Mouse (Mus musculus) megakaryocyte progenitor cell, adult 5-6 weeks (primary cell): ENCODE data around the gene Sema5b. TPM values are rescaled to one million over a fixed set of nuclear protein-coding genes. Genes with fewer than 3 reads are reported as not detected.

Source experiments
- ATAC-seq: replicated peaks from 2 replicates; pipeline ENCODE4 v1.8.0; 2016; ENCODE audit warnings: mild to moderate bottlenecking, moderate TSS enrichment, inconsistent platforms; ENCODE audit not compliant: poor library complexity
- total RNA-seq, 2 experiments: library from RNA; stranded (forward) in 1 of 2; stranded (reverse) in 1 of 2; fragments of 157-497, 149-512 nt in 1 of 2; fragments of 200-1000 nt in 1 of 2; gene quantifications; 2 replicates each; pipeline versions ENCODE4 v1.2.3 to v1.2.4; 2015 to 2017

Sema5b gene
- total RNA-seq, 2 experiments from 2014 or later: not detected

- no peak for ATAC-seq
Measured at GRCm38 (mm10) chr16:35703763-35704679, 163.1 kb downstream of the Sema5b start.

DNA sequence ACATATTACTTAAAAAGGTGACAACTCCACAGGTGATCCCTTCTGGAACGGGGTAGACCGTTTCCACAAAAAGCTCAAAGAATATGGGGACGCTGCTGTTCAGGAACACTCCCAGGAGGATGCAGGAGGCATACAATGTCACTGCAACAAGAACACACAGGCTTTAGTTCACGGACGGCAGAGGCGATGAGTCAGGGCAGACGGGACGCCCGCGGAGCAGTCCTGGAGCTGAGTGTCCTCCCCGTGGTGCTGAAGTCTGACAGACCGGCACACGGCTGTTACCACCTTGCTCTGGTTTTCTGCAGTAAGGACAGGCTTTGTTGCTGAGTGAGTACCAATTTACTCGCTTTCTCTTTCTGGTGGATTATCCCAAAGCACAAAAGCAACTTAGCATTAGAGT is 163.9 kb downstream of the Sema5b start:
- no peak for ATAC-seq

DNA sequence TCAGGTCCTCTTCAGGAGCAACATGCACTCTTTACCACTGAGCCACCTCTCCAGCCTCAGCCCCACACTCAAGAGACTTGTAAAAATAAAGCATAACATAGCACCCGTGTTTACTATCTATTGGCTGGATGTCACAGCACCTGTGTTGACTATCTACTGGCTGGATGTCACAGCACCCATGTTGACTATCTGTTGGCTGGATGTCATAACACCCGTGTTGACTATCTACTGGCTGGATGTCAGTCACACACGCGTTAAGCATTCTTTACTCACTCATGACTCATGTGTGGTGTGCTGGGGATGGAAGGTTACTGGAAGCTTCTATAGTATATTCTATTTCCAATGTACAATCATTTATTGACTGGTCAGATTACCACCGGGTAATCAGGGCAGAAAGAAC is 166.1 kb downstream of the Sema5b start:
- ATAC-seq: no peak

GRCm38 (mm10) chr16:35711004-35711403 is 170.1 kb downstream of the Sema5b start:
- ATAC-seq: no peak

DNA sequence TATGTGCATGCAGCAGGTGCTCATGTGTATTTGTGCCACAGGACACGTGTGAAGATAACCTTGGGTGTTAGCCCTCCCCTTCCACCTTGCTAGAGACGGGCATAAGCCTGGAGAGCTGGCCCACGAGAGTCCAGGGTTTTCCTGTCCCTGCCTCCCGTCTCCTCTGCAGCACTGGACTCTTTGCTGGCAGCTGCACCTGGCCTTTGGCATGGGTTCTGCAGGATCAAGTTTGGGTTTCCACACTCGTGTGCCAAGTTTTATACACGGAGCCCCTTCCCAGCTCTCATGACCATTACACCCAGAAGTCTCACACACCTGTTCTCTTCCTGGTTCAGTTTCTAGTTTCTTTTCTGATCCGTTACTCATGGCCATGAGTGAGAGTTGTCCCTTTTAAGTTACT is 172.7 kb downstream of the Sema5b start:
- no peak for ATAC-seq

Other genes starting within 250 kb of the Sema5b start
- gene Sec22a, start 177.2 kb upstream of the Sema5b start, total RNA-seq (2015): 12.4 and 19.4 TPM in 2 replicates
- 6.2 and 13.3 TPM in 2 replicates for gene Sec22a, start 177.2 kb upstream of the Sema5b start, total RNA-seq (2017)
- 25.3 and 27.0 TPM in 2 replicates for gene Pdia5, start 50.3 kb upstream of the Sema5b start, total RNA-seq (2015)
- gene Pdia5, start 50.3 kb upstream of the Sema5b start, total RNA-seq (2017): 9.8 and 10.8 TPM in 2 replicates
- 24.3 and 25.5 TPM in 2 replicates for gene Dirc2, start 228.2 kb downstream of the Sema5b start, total RNA-seq (2015)
- gene Dirc2, start 228.2 kb downstream of the Sema5b start, total RNA-seq (2017): 13.2 and 15.3 TPM in 2 replicates
- gene Hspbap1, start 229.2 kb downstream of the Sema5b start, total RNA-seq (2015): 1.2 and 3.6 TPM in 2 replicates
- 3.8 and 4.1 TPM in 2 replicates for gene Hspbap1, start 229.2 kb downstream of the Sema5b start, total RNA-seq (2017)